Mouse (Mus musculus) layer of hippocampus, postnatal 10 days (tissue): ENCODE data around the gene Aanat. TPM values are rescaled to one million over a fixed set of nuclear protein-coding genes. Genes with fewer than 3 reads are reported as not detected.

Experiments used
- DNase-seq, 2 experiments: peaks; one replicate each; pipeline ENCODE4 v3.0.0; 2021; ENCODE audit warnings: low spot score in 2 of 2
- long read RNA-seq: library from polyadenylated mRNA; stranded (forward); transcript quantifications from one replicate; pipeline ENCODE4 v2.0.0, GENCODE M21; 2023
- total RNA-seq, 2 experiments: library from RNA; stranded (reverse); gene quantifications; 2 replicates each; pipeline ENCODE4 v1.2.3; 2021

Aanat gene
- total RNA-seq = under 1 TPM in 1 of 2 experiments, not detected in 1; 0.34 TPM
- long read RNA-seq = 0 reads

DNA sequence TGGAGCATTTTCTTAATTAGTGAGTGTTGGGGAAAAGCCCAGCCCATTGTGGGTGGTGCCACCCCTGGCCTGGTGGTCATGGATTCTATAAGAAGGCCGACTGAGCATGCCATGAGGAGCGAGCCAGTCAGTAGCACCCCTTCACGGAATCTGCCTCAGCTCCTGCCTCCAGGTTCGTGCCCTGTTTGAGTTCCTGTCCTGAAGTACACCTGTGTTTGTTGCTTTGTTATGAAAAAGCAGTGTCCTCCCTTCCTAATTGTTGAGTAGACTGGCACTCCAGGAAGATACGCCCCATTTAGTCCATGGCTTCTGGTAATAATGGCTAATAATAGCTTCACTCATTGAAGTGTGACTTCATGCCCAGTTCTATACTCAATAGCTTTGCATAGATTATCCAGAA, at the start of gene Aanat:
TSS of gene Aanat (plus strand) at position 123 of the 400 bp plus-strand sequence.
- no peak for DNase-seq

- no peak for DNase-seq
Measured at GRCm38 (mm10) chr11:116536685-116537084, 49.5 kb upstream of the Aanat start.

DNA sequence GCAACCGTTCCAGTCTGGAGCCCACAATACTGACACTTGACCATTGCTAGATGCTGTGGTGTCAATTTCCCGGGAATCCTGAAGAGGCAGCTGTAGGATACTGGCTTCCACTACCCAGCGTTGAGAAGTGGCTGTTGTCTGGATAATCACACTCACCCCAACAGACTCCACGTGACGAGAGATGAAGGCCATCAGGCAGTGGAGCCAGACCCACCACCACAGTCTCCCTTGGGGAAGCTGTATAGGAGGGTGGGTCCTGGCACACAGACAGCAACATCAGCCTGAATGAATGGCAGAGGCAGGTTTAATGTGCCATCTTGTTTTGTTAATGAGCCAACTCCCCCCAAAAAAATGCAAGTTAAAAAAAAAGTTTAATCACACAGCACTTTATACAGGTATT, 48.8 kb upstream of the Aanat start:
- no peak for DNase-seq

- DNase-seq = no peak
Measured at GRCm38 (mm10) chr11:116538142-116538735, 48.0 kb upstream of the Aanat start.

- no peak for DNase-seq
Measured at GRCm38 (mm10) chr11:116541183-116541582, 45.0 kb upstream of the Aanat start.

DNA sequence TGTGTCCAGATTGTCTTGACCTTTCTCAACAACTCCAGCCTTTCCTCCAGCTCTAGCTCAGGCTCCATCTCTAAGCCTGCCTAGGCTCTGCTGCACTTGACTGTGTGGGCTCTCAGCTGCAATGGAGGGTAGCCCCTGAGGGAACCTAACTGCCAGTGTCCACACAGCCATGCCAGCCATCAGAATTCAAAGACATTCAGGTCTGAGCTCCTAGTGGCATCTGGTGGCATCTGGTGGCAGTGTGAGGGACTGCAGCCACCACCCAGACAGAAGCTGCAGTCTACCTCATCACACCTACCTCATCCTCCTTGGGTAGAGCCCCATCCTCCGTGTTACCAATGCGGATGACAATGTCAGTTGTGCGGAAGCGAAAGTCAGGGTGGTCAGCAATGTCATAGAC, 43.1 kb upstream of the Aanat start:
- DNase-seq = peak in 1 of 2 experiments; percentile 63

GRCm38 (mm10) chr11:116547296-116548060, 38.8 kb upstream of the Aanat start:
- no peak for DNase-seq

- DNase-seq = no peak
Measured at GRCm38 (mm10) chr11:116548780-116549179, 37.5 kb upstream of the Aanat start.

GRCm38 (mm10) chr11:116549273-116550038, 36.8 kb upstream of the Aanat start:
- no peak for DNase-seq

DNA sequence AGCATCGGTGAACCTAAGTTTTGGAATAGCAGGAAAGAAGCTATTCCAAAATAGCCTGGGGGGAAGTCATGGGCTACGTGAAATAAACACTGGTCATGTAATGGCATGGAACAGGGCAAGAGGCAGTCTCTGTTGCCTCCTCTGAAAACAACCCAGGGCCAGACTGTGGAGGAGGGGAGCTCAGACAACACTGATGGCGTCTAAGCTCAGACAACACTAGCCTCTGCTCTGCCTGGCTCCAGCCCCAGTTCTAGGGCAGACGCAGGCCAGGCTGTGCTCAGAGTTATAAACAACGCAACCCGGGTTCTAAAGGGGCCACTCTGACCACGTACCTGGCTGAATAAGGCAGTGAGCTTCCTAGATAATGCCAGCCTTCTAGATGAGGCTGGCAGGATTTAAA, 35.5 kb upstream of the Aanat start:
- DNase-seq = no peak

GRCm38 (mm10) chr11:116552194-116552593, 34.0 kb upstream of the Aanat start:
- no peak for DNase-seq

- peak; percentile 41 to 51 for DNase-seq
Measured at GRCm38 (mm10) chr11:116554171-116554878, 31.9 kb upstream of the Aanat start.

- no peak for DNase-seq
Measured at GRCm38 (mm10) chr11:116555572-116555971, 30.7 kb upstream of the Aanat start.

DNA sequence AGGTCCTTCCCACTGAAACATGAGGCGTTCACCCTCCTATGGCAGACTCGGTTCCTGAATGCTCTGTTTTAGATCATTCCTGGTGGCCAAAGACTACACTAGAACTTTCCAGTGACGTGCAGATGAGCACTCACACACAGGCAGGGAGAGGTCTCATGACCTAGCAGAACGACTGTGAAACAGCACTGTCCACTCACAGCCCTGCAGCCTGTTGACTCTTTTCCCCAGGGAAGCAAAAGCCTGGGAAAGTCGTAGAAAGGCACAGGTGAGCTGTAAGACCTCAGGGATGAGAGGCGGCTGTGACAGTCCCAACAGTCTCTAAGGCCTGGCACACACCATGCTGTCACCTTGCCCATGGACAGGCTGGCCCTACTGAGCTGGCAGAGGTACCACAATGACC, 29.9 kb upstream of the Aanat start:
- no peak for DNase-seq

DNA sequence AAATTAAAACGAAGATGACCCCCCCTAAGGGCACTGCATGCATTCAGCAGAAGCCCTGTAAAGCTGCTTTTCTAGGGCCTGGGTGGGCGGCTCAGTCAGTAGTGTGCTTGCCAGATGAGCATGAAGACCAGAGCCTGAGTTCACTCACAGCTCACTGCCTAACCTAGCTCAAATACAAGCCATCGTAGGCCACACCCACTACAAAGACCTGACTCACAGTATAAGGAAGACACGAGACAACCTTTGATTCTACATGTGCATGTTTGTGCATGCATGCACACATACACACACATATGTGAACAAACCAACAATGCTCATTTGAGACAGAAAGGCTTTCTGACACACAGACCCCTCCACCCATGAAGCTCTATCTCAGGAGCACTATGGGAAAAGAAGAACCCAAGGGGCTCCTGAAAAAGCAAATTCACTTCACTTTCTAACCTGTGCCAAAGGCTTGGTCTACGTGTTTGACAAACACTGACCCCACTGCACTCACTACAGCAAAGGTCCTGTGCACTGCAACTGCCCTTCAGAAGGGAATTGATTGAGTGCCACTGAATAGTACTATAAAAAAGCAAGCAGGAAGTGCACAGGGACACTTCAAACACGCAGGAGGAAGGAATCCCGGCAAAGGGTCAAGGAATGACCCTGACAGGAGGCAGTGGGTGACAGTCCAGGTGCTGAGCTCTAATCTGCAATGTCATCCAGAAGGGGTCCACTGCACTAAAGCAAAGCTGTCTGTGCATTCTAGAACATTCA, 20.8 kb upstream of the Aanat start:
- DNase-seq = no peak

DNA sequence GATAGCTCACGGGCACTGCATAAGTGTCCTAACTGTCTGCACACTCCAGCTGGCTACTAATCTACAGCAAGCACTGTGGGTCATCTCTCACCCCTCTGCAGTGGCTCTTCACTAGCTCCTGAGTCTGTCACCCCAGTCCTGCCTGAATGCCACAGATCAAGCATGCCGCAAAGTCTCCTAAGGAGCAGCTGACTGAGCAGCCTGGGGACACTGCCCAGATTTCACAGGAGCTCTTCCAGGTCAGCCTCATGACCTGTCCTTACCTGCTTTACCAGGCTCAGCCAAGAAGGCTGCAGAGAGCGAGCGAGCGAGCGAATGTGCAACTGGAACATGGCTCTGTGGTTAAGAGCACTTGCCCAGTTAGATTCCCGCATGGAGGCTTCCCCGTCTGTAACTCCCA, 18.7 kb upstream of the Aanat start:
- DNase-seq = no peak

DNA sequence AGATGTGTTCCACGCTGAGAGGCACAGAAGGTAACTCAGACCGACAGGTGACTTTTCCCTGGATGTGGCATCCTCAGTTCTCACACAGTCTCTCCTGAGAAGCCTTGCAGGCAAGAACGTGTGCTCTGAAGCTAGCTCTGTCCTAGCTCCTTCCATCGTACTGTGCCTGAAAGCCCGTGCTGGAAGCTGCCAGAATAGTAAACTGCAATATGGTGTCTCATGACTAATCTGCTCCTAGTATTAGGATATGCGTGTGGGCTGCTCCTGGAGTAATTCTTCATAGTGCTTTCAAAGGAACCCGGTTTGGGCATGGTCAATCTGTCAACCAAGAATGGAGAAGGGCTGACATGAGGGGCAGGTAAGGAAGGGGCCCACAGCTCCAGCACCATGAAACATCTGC, 15.4 kb upstream of the Aanat start:
- DNase-seq = no peak

DNA sequence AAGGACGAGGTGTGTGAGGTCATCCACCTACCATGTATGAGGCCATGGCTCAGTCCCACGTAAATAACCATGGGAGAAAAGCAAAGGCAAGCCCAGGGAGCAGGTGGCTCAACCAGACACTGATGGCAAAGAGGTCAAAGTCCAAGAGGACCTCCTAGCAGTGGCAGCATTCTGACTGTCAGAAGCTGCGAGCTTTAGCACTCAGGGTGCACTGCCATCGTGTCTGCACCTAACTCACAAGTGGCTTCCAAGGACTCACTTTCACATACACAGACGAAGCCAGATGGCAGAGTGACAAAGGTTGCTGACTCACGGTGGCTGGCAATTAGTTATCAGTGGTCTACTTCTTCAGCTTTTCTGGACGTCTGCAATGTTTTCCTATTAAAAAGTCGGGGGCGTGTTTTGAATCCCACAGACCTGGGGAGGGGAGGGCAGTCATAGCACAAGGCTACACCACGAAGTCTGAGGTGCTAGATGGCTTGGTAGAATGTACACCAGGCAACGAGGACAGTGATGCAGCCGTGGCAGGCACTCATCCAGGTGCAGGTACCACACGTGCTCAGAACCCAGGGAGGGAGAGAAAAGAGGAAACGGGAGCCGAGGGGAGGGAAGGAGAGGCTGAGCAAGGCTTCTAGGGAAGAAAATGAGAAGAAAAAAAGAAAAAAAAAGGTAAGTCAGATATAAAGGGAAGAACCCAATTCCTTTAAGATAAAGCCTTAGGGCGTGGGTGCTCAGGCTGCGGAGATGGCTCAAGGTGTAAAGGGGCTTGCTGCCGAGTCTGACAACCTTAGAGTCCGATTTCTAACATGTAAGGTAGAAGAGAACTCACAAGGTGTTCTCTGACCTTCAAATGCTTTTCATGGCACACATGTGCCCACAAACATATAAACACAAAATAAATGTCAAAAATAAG, 14.2 kb upstream of the Aanat start:
- DNase-seq = no peak

DNA sequence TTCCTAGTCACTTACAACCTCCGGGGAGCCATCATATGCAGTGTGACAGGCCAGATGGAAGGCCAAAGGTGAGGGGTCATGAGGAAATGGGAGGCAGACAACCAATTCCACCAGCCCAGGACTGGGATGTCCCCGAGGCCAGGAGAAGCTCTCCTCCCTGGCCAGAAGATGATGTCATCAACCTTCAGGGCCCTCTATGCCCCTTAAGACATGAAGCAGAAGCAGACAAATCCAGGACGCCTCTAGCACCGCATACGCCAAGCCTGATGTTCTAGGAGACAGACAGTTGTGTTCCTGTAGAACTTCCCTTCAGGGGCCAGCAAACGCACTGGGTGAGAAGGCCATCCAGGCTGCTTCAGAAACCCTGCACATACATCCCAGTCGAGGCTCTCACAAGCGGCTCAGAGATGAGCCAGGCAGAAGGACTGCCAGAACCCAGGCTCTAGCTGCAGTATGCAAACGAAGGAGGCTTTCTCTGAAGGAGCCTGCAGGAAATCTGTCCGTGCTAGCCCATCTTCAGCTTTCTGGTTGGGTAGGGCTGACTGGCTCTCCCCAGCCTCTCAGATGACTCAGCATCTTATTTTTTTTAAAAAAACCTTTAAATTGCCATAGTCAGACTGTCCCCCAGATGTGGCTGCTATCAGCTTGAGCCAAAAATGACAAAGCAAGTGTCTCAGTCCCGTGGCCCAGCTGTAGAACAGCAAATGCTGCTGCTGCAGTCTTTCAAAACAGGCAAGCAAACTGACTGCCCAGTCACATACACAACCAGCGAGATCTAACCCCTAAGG, 13.3 kb upstream of the Aanat start:
- peak in 1 of 2 experiments; percentile 37 for DNase-seq
